Mouse (Mus musculus) heart, adult 10 weeks (tissue): ENCODE measurements around the gene Cntn6. TPM values are rescaled to one million over a fixed set of nuclear protein-coding genes. Genes with fewer than 3 reads are reported as not detected.

Source experiments
- polyA plus RNA-seq: library from polyadenylated mRNA; stranded (reverse); fragments of 350-450 nt; fragmentation: Illumina TruSeq; extraction: RNeasy Lipid Tissue Mini Kit (QIAGEN cat#74804); gene quantifications from one replicate; pipeline ENCODE4 v1.2.3, GENCODE M21; 2014; ENCODE audit warnings: low read depth, low replicate concordance

Cntn6 gene
- not detected for polyA plus RNA-seq

GRCm38 (mm10) chr6:104492490-104493431, at the start of gene Cntn6:
Gene Cntn6 (plus strand): TSS chr6:104492790.

